Mouse (Mus musculus): ENCODE data around the gene Adam26b. TPM values are rescaled to one million over a fixed set of nuclear protein-coding genes. Genes with fewer than 3 reads are reported as not detected.

Gene Adam26b
- polyA plus RNA-seq (2017; shearing (Covaris generic)), result not detected

GRCm38 (mm10) chr8:43528006-43528405 lies at the start of gene Adam26b:
Gene Adam26b, minus strand, starts transcription at chr8:43528106.

DNA sequence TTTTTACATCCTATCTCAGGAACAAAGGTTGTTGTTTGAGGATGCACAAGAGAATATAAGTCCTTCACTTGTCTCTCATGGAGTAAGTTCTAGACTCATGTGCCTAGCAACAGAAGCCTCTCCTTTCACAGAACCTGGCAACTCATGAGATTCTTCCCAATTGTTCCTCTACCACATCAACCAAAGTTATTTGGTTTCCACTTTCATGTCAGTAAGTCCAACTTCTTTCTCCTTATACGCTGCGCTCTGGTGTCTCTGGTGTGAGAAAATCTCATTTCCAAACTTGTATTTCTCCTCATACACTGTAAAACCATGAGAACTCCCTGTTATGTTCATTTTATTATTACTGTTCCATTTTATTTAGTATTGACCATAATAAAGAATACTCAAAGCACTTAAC lies 48.7 kb upstream of the Adam26b start, which contains the start of gene Adam26a:
Gene Adam26a (minus strand): TSS at position 101 of the 400 bp plus-strand sequence.

Other genes starting within 250 kb of the Adam26b start
- not detected for gene Zfp42, start 221.1 kb downstream of the Adam26b start, polyA plus RNA-seq (2017; shearing (Covaris generic))
- not detected for gene Adam26a, start 48.6 kb upstream of the Adam26b start, polyA plus RNA-seq (2017; shearing (Covaris generic))
- gene Gm5346, start 99.2 kb upstream of the Adam26b start, polyA plus RNA-seq (2017; shearing (Covaris generic)), result not detected
- gene Adam34, start 181.9 kb upstream of the Adam26b start, polyA plus RNA-seq (2017; shearing (Covaris generic)), result 0.07 TPM